Mouse (Mus musculus) E14TG2a.4 (cell line): Measurements from ENCODE around the gene Nelfb.

ENCODE experiments used
- CTCF ChIP-seq: conservative IDR thresholded peaks from 2 replicates; pipeline ENCODE4 v1.5.1; 2014; ENCODE audit warnings: low read length
- POU5F1 ChIP-seq: IDR thresholded peaks from 2 replicates; pipeline ENCODE4 v1.6.1; 2014; ENCODE audit warnings: low read length, borderline replicate concordance

DNA sequence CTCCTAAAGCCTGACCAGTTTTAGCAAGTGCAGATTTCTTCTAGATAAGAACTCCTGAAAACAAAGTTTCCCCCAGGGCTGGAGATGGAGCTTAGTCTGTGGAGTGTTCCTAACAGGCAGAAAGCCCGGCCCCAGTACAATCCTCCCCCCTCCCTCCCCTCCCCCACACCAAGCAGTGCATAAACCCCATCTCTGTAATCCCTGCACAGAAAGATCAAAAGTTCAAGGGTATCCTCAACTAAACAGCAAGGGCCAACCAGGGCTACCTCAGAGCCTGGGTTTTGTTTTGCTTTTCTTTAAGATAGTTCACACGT is 42.7 kb downstream of the Nelfb start:
- no peak for TF ChIP-seq CTCF
- TF ChIP-seq POU5F1: no peak
